Mouse (Mus musculus) monocyte, adult 5-6 weeks (primary cell): ENCODE results near the gene Ero1lb. TPM values are rescaled to one million over a fixed set of nuclear protein-coding genes. Genes with fewer than 3 reads are reported as not detected.
A peak's percentile ranks its signal among the peaks of the same experiment; 100 is the strongest.

Source experiments
- ATAC-seq: fragments of 153-309, 156-312 bp; replicated peaks from 2 replicates; pipeline ENCODE4 v1.8.0; 2017; ENCODE audit warnings: mild to moderate bottlenecking; ENCODE audit not compliant: low TSS enrichment, insufficient number of reproducible peaks, severe bottlenecking, poor library complexity, low FRiP score
- total RNA-seq: library from RNA; stranded (forward); fragments of 200-1000, 200-491, 200-594 nt; gene quantifications from 3 replicates; pipeline ENCODE4 v1.2.3, GENCODE M21; 2017

Gene Ero1lb
- total RNA-seq, 1 experiment from 2014 or later: 27.2 TPM

- ATAC-seq: peak; percentile 75
Observed at GRCm38 (mm10) chr13:12650020-12650876, 84.6 kb downstream of the Ero1lb start.

- ATAC-seq: peak; percentile 50
Observed at GRCm38 (mm10) chr13:12650877-12651176, 85.2 kb downstream of the Ero1lb start.

Other genes with a start within 250 kb of the Ero1lb start
- gene Actn2, start 225.1 kb upstream of the Ero1lb start, total RNA-seq: 0.19 TPM in 1 of 3 replicates, not detected in the others
- 42.5 to 69.4 TPM (median 42.8 TPM) in 3 replicates for gene Heatr1, start 170.8 kb upstream of the Ero1lb start, total RNA-seq
- gene Lgals8, start 100.9 kb upstream of the Ero1lb start, total RNA-seq: 80.7 to 119 TPM (median 108 TPM) in 3 replicates
- gene Edaradd, start 45.4 kb upstream of the Ero1lb start, total RNA-seq: 0.43 to 1.3 TPM (median 1.1 TPM) in 3 replicates
- gene Prl2c3, start 234.2 kb downstream of the Ero1lb start, total RNA-seq: not detected in 3 replicates